22 mouse cellular contexts compared by ENCODE assay signal in genomic region chr17:36273796-36274195, GRCm38 (mm10). TPM values are rescaled to one million over a fixed set of nuclear protein-coding genes. Genes with fewer than 3 reads are reported as not detected.
DNase-seq lines count a peak whose midpoint lies in the region; ATAC-seq lines count a peak whose summit lies in the region.
"Had no signal": no experiment of that assay in that cellular context is flagged by ENCODE, and none has a peak within 500 bp of the region (broad histone marks: within the 10 kb centered on the region; RNA-seq: fewer than 3 reads in every experiment).

No protein-coding gene starts in this region.

- peak overlapping the region; percentile 94; the same call in 1 of the 2 replicates for H3K4me2 ChIP-seq in heart, embryonic 13.5 days
- H3K4me2 ChIP-seq in midbrain, embryonic 11.5 days, result no peak overlapping the region
- H3K4me2 ChIP-seq in midbrain, embryonic 13.5 days (replicated peaks), result no peak overlapping the region
- H3K4me2 ChIP-seq in intestine, embryonic 16.5 days (ENCODE audit: low read depth, low read length), result no peak overlapping the region

- no peak overlapping the region for H3K4me3 ChIP-seq in heart, embryonic 13.5 days
- no peak overlapping the region for H3K4me3 ChIP-seq in heart, embryonic 10.5 days
- H3K4me3 ChIP-seq in midbrain, embryonic 11.5 days (ENCODE audit: low read depth, low read length), result no peak overlapping the region
- no peak overlapping the region for H3K4me3 ChIP-seq in midbrain, embryonic 13.5 days (replicated peaks)
- no peak overlapping the region for H3K4me3 ChIP-seq in intestine, embryonic 16.5 days (ENCODE audit: low read length)

- no peaks in the 10 kb centered on the region for H3K9me3 ChIP-seq in heart, embryonic 13.5 days
- H3K9me3 ChIP-seq in heart, embryonic 10.5 days, result no peaks in the 10 kb centered on the region
- no peaks in the 10 kb centered on the region for H3K9me3 ChIP-seq in midbrain, embryonic 11.5 days (ENCODE audit: control insufficient read depth, low read length)
- no peaks in the 10 kb centered on the region for H3K9me3 ChIP-seq in midbrain, embryonic 13.5 days
- H3K9me3 ChIP-seq in intestine, embryonic 16.5 days (ENCODE audit: control insufficient read depth, low read length), result no peaks in the 10 kb centered on the region
- H3K9me3 ChIP-seq: limb, embryonic 12.5 days; midbrain, embryonic 10.5 days had no signal

- H3K27me3 ChIP-seq in heart, embryonic 13.5 days (replicated peaks), result no peaks in the 10 kb centered on the region
- no peaks in the 10 kb centered on the region for H3K27me3 ChIP-seq in heart, embryonic 10.5 days (ENCODE audit: insufficient read depth, poor library complexity, severe bottlenecking)
- H3K27me3 ChIP-seq in midbrain, embryonic 11.5 days (ENCODE audit: control insufficient read depth, insufficient read depth, low read length), result no peaks in the 10 kb centered on the region
- no peaks in the 10 kb centered on the region for H3K27me3 ChIP-seq in midbrain, embryonic 13.5 days
- H3K27me3 ChIP-seq in intestine, embryonic 16.5 days (replicated peaks; ENCODE audit: control insufficient read depth, insufficient read depth, low read length), result no peaks in the 10 kb centered on the region
- H3K27me3 ChIP-seq: limb, embryonic 12.5 days had no signal

- no peak for ATAC-seq in heart, embryonic 13.5 days (ENCODE audit: extremely low read depth, insufficient number of reproducible peaks, low FRiP score, low TSS enrichment)
- ATAC-seq in midbrain, embryonic 11.5 days (ENCODE audit: low FRiP score), result no peak
- no peak for ATAC-seq in midbrain, embryonic 13.5 days
- peak; percentile 20 for ATAC-seq in granulocyte monocyte progenitor cell, adult 5-6 weeks (replicated peaks; ENCODE audit: poor library complexity, severe bottlenecking)
- no peak for ATAC-seq in intestine, embryonic 16.5 days

- H3K4me1 ChIP-seq in heart, embryonic 13.5 days, result peaks cover 31% of the 10 kb centered on the region
- peaks cover 17% of the 10 kb centered on the region for H3K4me1 ChIP-seq in heart, embryonic 10.5 days
- H3K4me1 ChIP-seq in midbrain, embryonic 11.5 days (ENCODE audit: control insufficient read depth, insufficient read depth, low read length), result peaks cover 16% of the 10 kb centered on the region
- peaks cover 40% of the 10 kb centered on the region for H3K4me1 ChIP-seq in midbrain, embryonic 13.5 days (replicated peaks)
- peaks cover 22% of the 10 kb centered on the region for H3K4me1 ChIP-seq in intestine, embryonic 16.5 days (ENCODE audit: control insufficient read depth, insufficient read depth, low read length)

- peak overlapping the region; percentile 96; the same call in 1 of the 2 replicates for H3K9ac ChIP-seq in heart, embryonic 13.5 days
- no peak overlapping the region for H3K9ac ChIP-seq in midbrain, embryonic 11.5 days (ENCODE audit: low read length)
- no peak overlapping the region for H3K9ac ChIP-seq in midbrain, embryonic 13.5 days (replicated peaks)
- H3K9ac ChIP-seq in intestine, embryonic 16.5 days (ENCODE audit: low read depth, low read length), result no peak overlapping the region
- H3K9ac ChIP-seq: limb, embryonic 12.5 days had no signal

- peaks cover 50% of the 10 kb centered on the region for H3K36me3 ChIP-seq in heart, embryonic 13.5 days
- peaks cover 39% of the 10 kb centered on the region for H3K36me3 ChIP-seq in heart, embryonic 10.5 days
- H3K36me3 ChIP-seq in midbrain, embryonic 11.5 days (ENCODE audit: control insufficient read depth, insufficient read depth, low read length), result peaks cover 4% of the 10 kb centered on the region
- peaks cover 18% of the 10 kb centered on the region for H3K36me3 ChIP-seq in midbrain, embryonic 13.5 days
- peaks cover 5% of the 10 kb centered on the region; the same call in 1 of the 2 replicates for H3K36me3 ChIP-seq in intestine, embryonic 16.5 days (ENCODE audit: control insufficient read depth, insufficient read depth, low read length)

- no peak overlapping the region for H3K27ac ChIP-seq in heart, embryonic 13.5 days (replicated peaks)
- no peak overlapping the region for H3K27ac ChIP-seq in heart, embryonic 10.5 days
- no peak overlapping the region for H3K27ac ChIP-seq in midbrain, embryonic 11.5 days (ENCODE audit: low read depth, low read length)
- no peak overlapping the region for H3K27ac ChIP-seq in midbrain, embryonic 13.5 days
- no peak overlapping the region for H3K27ac ChIP-seq in intestine, embryonic 16.5 days (ENCODE audit: low read length)
- H3K27ac ChIP-seq: limb, embryonic 12.5 days; midbrain, embryonic 10.5 days had no signal

- no peak for DNase-seq in heart, embryonic 10.5 days (ENCODE audit: low spot score)
- DNase-seq in midbrain, embryonic 11.5 days (ENCODE audit: low spot score, missing footprints), result peak; percentile 26
- DNase-seq in thymus, postnatal 25 days, result peak; percentile 29
- no peak for DNase-seq in kidney, adult 18-20 months
- DNase-seq: adrenal gland, postnatal 25 days; cerebellum, postnatal 10 days; gastrocnemius, postnatal 36 days; kidney, postnatal 4 days; lung, postnatal 14 days; right cerebral cortex, adult 18-20 months had no signal

- WGBS in heart, embryonic 13.5 days, result 86% methylated on average over 4 of the region's 4 CpGs
- 89% methylated on average over 4 of the region's 4 CpGs for WGBS in heart, embryonic 10.5 days
- WGBS in midbrain, embryonic 11.5 days, result 97% methylated on average over 4 of the region's 4 CpGs
- 89% methylated on average over 4 of the region's 4 CpGs for WGBS in midbrain, embryonic 13.5 days
- WGBS in intestine, embryonic 16.5 days, result 81% methylated on average over 4 of the region's 4 CpGs

RNA-seq across cellular contexts. Expression of gene Trim39, which starts 1.7 kb away (rescaled TPM):
- polyA plus RNA-seq in heart, embryonic 13.5 days (2015; fragmentation: Nextera tagmentation; extraction: Ambion mirVana), result 10.4 and 11.7 TPM in 2 replicates
- polyA plus RNA-seq in heart, embryonic 10.5 days (2016; fragmentation: Nextera tagmentation; extraction: Ambion mirVana), result 11.7 and 13.7 TPM in 2 replicates
- 17.4 and 17.6 TPM in 2 replicates for polyA plus RNA-seq in midbrain, embryonic 11.5 days (2014; fragmentation: Nextera tagmentation; extraction: Ambion mirVana)
- 29.3 and 31.1 TPM in 2 replicates for polyA plus RNA-seq in midbrain, embryonic 13.5 days (2015; fragmentation: Nextera tagmentation; extraction: Ambion mirVana)
- total RNA-seq in granulocyte monocyte progenitor cell, adult 5-6 weeks (2014; fragmentation: Nextera tagmentation), result 18.4 and 23.3 TPM in 2 replicates
- 14.0 and 16.2 TPM in 2 replicates for total RNA-seq in granulocyte monocyte progenitor cell, adult 5-6 weeks (2017)
- polyA plus RNA-seq in intestine, embryonic 16.5 days (2015; fragmentation: Nextera tagmentation; extraction: Ambion mirVana), result 9.7 and 10.6 TPM in 2 replicates

RNA-seq across cellular contexts. Expression of gene H2-M10.2, which starts 12.5 kb away (rescaled TPM):
- 0.13 TPM in 1 of 2 replicates, not detected in the other for polyA plus RNA-seq in heart, embryonic 13.5 days (2015; fragmentation: Nextera tagmentation; extraction: Ambion mirVana)
- polyA plus RNA-seq in heart, embryonic 10.5 days (2016; fragmentation: Nextera tagmentation; extraction: Ambion mirVana), result not detected in 2 replicates
- 0.19 TPM in 1 of 2 replicates, not detected in the other for polyA plus RNA-seq in midbrain, embryonic 11.5 days (2014; fragmentation: Nextera tagmentation; extraction: Ambion mirVana)
- 0.28 and 0.36 TPM in 2 replicates for polyA plus RNA-seq in midbrain, embryonic 13.5 days (2015; fragmentation: Nextera tagmentation; extraction: Ambion mirVana)
- total RNA-seq in granulocyte monocyte progenitor cell, adult 5-6 weeks (2014; fragmentation: Nextera tagmentation), result not detected in 2 replicates
- not detected in 2 replicates for total RNA-seq in granulocyte monocyte progenitor cell, adult 5-6 weeks (2017)
- polyA plus RNA-seq in intestine, embryonic 16.5 days (2015; fragmentation: Nextera tagmentation; extraction: Ambion mirVana), result not detected in 2 replicates
- total RNA-seq: adrenal gland, postnatal 25 days; ES-E14; gastrocnemius, postnatal 36 days; layer of hippocampus, postnatal 25 days; neutrophil, adult 5-6 weeks had no signal
- polyA plus RNA-seq: heart, embryonic 16.5 days; intestine, embryonic 14.5 days; limb, embryonic 12.5 days had no signal

RNA-seq across cellular contexts. Expression of gene Rpp21, which starts 15.9 kb away (rescaled TPM):
- polyA plus RNA-seq in heart, embryonic 13.5 days (2015; fragmentation: Nextera tagmentation; extraction: Ambion mirVana), result 85.0 and 91.8 TPM in 2 replicates
- polyA plus RNA-seq in heart, embryonic 10.5 days (2016; fragmentation: Nextera tagmentation; extraction: Ambion mirVana), result 106 and 108 TPM in 2 replicates
- polyA plus RNA-seq in midbrain, embryonic 11.5 days (2014; fragmentation: Nextera tagmentation; extraction: Ambion mirVana), result 80.7 and 83.2 TPM in 2 replicates
- polyA plus RNA-seq in midbrain, embryonic 13.5 days (2015; fragmentation: Nextera tagmentation; extraction: Ambion mirVana), result 111 and 115 TPM in 2 replicates
- total RNA-seq in granulocyte monocyte progenitor cell, adult 5-6 weeks (2014; fragmentation: Nextera tagmentation), result 54.4 and 61.3 TPM in 2 replicates
- total RNA-seq in granulocyte monocyte progenitor cell, adult 5-6 weeks (2017), result 25.9 and 30.1 TPM in 2 replicates
- polyA plus RNA-seq in intestine, embryonic 16.5 days (2015; fragmentation: Nextera tagmentation; extraction: Ambion mirVana), result 129 and 139 TPM in 2 replicates

RNA-seq across cellular contexts. Expression of gene H2-M10.1, which starts 52.2 kb away (rescaled TPM):
- polyA plus RNA-seq in heart, embryonic 13.5 days (2015; fragmentation: Nextera tagmentation; extraction: Ambion mirVana), result not detected in 2 replicates
- polyA plus RNA-seq in heart, embryonic 10.5 days (2016; fragmentation: Nextera tagmentation; extraction: Ambion mirVana), result not detected in 2 replicates
- polyA plus RNA-seq in midbrain, embryonic 11.5 days (2014; fragmentation: Nextera tagmentation; extraction: Ambion mirVana), result not detected in 2 replicates
- not detected in 2 replicates for polyA plus RNA-seq in midbrain, embryonic 13.5 days (2015; fragmentation: Nextera tagmentation; extraction: Ambion mirVana)
- not detected in 2 replicates for total RNA-seq in granulocyte monocyte progenitor cell, adult 5-6 weeks (2014; fragmentation: Nextera tagmentation)
- total RNA-seq in granulocyte monocyte progenitor cell, adult 5-6 weeks (2017), result not detected in 2 replicates
- not detected in 2 replicates for polyA plus RNA-seq in intestine, embryonic 16.5 days (2015; fragmentation: Nextera tagmentation; extraction: Ambion mirVana)
- total RNA-seq: adrenal gland, postnatal 25 days; ES-E14; gastrocnemius, postnatal 36 days; layer of hippocampus, postnatal 25 days; neutrophil, adult 5-6 weeks had no signal
- polyA plus RNA-seq: forebrain, embryonic 11.5 days; heart, embryonic 16.5 days; intestine, embryonic 14.5 days; limb, embryonic 12.5 days; midbrain, embryonic 10.5 days had no signal

Comparison
In these comparisons a context has a peak if more than half of its experiments do, and no peak if none do; other contexts are left out.
1. DNase-seq: peak in midbrain, embryonic 11.5 days (single experiment) and thymus, postnatal 25 days (single experiment); none in heart, embryonic 10.5 days (single experiment) and kidney, adult 18-20 months (single experiment).